Mouse (Mus musculus) kidney, postnatal 36 days (tissue): ENCODE measurements around the gene Fn3k.
A peak's percentile ranks its signal among the peaks of the same experiment; 100 is the strongest.

Source experiments
- DNase-seq, 2 experiments: peaks; one replicate each; pipeline ENCODE4 v3.0.0; 2021 to 2022; ENCODE audit warnings: mixed read lengths in 2 of 2

The Fn3k gene

DNA sequence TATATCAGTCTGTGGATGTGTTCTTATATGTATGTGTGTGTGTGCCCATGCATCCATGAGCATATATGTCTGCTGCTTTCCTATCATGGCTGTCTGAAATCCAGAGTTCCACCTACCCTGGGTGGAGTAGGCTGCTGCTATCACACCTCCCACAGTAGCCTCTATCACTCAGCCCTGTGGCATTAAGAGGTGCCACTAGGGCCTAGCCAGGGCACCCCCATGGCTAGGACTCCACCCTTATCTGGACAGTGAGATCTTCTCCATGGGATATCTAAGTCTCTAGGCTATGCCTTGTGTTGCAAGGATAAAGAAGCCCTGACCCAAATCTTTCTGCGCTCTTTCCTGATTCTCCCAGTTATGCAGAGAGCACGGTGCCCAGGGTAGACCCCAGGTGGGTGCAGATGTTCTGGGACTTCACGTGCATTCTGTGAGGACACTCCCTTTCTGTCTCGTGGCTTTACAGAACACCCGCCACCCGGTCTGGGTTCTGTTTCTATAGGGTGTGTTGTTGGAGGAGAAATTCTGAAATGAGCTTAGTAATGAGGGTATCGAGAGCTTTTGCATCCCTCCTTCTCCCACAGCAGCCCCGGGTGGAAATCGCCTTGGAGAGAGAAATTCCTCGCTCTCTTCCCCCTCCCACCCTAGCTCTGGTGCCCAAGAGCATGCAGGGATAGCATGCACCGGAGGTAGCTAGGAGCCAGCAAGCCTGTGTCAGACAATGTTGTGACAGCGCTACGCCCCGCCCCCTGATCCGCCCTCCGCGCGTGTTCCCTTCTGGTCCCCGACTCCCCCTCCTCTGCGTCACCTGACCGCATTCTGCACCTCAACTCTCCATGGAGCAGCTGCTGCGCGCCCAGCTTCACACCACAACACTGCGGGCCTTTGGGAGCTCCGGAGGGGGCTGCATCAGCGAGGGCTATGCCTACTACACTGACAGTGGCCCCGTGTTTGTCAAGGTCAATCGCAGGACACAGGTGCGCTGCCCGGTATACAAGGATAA, at the start of gene Fn3k:
Fn3k (plus strand) TSS at position 758 of the 1,000 bp plus-strand sequence.
- DNase-seq: peak; percentile 97 to 98

DNA sequence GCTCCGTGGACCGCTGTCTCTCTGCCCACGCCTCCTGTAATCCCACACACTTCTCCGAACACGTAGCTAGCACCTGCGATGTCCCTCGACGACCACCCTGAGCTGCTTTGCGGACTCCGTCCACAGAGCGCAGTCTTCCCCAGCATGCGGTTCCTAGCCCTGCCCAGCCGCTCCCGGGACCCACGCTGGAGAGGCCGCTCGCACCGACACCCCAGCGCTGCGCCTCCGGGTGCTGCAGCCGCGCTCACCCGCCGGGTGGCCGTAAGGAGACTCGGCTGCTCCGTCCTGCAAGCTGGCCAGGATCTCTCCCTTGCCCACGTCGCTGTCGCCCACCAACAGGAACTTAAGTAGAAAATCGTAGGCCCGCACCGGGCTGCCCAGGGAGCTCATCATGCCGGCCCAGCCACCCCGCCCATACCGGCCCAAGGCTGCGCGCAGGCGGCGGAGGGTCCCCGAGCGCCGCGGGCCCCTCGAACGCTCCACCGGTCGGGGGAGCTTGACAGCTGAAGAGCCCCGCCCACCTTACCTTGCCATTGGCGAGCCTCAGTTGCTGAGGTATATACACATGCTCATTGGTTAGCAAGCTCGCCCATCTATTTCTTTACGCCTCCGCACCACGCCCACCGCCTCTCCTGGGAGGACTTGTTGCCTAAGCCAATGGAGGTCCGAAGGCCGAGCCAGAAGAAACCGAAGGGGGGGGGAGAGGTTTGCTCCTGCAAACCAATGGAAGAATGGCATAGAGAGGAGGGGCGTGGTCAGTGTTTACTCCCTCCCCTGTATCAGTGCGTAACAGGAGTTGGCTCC, 46.8 kb upstream of the Fn3k start, which contains the start of gene Rab40b:
Rab40b (minus strand) TSS at position 502 of the 804 bp plus-strand sequence.
- peak; percentile 94 to 97 for DNase-seq

DNA sequence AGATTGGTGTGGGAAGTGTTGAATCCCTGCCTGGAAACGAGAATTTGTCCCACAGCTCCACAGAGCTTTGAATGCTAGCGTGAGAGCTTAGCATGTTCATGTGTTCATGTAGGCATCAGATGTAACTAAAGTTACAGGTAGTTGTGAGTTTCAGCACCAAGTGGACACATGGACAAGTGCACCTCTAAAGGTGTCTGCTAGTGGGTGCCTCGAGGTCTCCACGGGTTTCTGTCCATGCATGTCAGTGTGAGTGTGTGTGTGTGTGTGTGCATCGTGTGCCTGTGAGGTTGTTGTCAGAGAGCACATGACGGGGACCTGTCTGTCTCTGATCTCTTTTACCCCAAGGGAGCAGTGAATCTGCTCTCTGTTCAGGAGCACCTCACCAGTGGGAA, 46.2 kb upstream of the Fn3k start:
- no peak for DNase-seq

DNA sequence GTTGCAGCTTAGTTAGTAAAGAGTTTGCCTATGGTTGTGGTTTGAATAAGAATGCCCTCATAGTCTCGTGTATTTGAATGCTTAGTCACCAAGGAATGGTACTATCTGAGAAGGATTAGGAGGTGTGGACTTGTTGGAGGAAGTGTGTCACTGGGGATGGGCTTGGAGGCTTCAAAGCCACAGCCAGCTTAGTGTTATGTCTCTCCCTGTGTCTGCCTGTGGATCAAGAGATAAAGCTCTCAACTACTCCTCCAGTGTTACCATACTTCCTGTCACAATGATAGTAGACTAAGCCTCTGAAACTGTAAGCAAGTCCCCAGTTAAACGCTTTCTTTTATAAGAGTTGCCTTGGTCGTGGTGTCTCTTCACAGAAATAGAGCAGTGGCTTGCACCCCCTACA, 43.9 kb upstream of the Fn3k start:
- DNase-seq: no peak

DNA sequence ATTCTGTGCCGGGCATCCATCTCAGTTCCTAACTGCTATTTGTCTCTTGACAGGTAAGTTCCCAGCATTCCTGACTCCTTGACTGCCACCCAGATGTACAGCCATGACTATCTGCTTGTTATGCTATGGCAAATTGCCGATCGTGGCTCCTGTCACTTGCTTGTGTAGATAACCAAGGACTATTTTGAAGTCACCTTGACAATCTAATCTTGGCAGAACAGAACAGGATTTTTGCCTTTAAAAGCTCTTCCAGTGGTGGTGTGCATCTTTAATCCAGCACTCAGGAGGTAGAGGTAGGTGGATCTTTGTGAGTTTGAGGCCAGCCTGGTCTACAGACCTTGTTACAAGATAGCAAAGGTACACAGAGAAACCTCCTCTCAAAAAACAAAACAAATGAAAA, 42.3 kb upstream of the Fn3k start:
- no peak for DNase-seq

DNA sequence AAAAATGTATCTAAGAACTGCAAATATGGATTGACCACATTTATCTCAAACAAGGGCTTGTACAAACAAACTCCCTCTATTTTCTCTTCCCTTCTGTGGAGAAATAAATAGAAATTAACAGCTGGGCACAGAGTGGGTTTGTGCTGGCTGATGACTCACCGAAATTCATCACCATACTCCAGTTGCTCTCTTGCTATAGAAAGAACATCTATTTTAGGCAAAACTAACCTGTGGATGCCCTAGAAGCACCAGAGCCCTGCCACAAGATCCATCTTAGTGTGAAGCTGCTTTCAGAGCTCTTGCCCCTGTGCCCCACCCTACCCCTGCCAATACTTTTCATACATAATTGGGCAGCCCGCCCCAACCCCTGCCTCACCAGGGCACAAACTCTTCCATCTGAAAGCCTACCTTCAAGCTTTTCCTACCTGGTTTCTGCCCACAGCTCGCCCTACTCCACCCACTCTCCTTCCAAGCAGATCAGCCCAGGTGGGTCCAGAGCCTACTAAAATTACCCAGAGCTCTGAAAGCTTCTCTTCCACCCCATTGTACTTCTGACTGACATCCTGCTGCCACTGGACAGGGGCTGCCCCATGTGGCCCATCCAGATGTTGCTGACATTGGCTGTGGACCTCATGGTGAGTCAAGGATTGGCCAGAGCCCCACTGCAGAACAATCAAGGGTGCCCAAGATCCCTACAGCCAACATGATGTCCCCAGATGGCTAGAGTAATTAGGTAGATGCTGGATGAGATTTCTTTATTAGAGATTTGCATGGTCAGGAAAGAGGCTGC, 27.2 kb upstream of the Fn3k start:
- DNase-seq: no peak

DNA sequence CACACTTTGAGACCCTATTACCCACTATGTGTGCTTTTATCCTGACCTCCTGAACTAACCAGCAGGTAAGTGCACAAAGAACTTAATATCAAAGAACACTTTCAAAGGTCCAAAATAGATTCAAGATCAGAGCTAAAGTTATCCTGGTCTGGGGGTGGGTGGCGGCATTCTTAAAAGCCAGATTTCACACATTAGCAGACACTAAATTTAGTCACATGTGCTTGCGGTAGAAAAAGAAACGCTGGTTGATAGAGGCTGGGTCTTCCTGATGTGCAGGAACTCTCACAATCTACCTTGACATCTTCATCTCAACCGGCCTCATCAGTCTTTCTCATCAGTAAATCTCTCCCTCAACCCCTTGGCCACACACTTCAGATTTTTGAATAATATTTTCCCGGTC, 20.0 kb upstream of the Fn3k start:
- DNase-seq: no peak

DNA sequence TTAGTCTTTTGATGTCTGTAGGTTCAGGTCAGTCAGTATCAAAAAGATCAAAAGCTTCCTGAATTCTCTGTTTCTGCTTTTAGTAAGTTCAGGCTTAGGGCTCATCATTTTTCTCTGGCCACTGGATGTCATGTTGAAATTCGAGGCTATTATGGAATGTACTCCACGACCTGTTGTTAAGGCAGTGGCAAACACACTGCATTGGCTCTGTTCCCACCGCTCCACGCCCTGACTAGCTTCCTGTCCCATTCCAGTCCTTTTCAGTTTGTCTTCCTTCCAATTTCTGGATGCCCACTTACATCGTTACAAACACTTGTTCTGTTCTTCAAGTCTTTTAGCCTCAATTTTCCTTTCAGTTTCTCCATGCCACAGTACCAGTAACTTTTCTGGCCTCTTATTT, 19.4 kb upstream of the Fn3k start:
- DNase-seq: peak in 1 of 2 experiments; percentile 18

DNA sequence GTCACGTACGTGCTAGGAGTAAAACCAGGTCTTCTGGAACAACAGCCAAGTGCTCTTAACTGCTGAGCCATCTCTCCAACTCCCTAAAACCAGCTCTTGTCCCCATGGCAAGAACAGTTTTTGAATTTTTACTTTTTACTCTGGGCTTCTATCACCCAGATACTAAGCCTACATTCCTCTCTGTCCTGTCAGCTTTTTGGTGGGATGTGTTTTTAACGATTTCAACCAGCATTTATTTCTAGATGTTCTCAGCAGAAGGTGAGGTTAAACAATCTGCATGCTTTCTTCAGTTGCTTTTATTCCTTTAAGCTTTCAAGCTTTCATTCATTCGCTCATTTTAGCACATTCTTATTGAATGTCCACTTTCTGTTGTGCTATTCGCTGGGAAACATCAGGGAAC, 16.7 kb upstream of the Fn3k start:
- DNase-seq: no peak

DNA sequence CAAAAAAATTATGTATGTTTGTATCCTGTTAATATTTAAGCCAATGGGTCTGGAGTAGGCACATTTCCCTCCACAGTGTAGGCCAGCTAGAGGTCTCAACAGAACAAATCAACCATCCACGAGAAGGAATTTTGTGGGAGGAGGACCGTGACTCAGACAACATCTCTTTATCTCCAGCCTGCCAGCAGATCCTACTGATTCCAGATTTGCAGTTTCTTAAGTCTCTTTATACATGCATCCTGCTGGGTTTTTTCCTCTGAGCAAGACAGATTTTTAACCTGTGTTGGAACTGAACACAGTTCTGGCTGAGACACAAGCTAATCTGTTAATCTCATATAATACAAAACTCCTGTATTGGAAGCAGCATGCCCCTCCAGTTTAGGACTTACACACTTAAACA, 15.8 kb upstream of the Fn3k start:
- DNase-seq: no peak

DNA sequence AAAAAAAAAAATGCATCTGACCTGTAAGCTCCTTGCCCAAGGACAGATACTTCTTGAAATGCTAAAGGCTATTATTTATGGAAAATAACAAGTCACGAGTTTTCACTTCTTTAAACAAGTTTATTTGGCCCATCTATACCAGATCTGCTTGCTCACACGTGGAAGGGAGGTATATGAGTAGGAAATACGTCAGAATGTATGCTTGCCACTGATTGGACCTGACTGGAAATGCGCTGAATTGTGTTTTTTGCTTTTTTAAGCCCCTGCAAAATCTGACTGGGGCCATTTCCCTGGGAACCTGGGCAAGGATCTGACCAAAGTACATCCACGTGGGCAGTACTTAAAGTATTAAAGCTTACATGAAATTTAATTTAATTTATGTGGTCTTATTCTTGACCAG, 14.3 kb upstream of the Fn3k start:
- DNase-seq: no peak

DNA sequence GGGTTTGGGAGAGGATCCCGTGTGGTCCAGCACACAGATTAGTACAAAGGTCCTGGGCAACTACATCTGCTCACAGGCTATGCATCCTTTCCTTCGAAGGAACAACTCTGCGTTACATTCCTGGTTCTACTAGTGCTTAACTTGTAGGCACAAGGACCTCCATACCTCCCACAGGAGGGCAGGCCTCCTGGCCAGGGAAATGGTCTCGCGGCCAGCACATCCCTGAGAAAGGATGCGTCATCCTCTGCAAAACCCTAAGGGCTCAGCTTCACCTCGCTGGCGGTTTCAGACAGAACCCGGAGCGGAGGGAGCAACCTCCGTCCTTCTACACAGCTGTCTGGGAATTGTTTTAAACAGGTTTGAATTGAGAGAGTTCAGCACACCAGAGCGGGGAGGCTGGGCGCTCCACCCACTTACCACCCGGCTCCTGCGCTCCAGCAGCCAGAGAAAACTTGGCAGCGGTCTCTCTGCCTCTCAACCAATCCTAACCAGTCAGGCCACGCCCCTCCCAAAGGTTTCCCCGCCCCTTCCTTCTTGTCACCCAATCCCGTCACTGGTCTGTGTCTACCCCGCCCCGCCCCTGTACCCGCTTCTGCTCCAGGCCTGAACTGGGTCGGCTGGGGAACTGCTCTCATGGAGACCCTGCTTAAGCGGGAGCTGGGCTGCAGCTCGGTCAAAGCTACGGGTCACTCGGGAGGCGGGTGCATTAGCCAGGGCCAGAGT, 13.7 kb upstream of the Fn3k start, which contains the start of gene Fn3krp:
Fn3krp (plus strand) TSS at position 572 of the 723 bp plus-strand sequence.
- DNase-seq: peak; percentile 100

DNA sequence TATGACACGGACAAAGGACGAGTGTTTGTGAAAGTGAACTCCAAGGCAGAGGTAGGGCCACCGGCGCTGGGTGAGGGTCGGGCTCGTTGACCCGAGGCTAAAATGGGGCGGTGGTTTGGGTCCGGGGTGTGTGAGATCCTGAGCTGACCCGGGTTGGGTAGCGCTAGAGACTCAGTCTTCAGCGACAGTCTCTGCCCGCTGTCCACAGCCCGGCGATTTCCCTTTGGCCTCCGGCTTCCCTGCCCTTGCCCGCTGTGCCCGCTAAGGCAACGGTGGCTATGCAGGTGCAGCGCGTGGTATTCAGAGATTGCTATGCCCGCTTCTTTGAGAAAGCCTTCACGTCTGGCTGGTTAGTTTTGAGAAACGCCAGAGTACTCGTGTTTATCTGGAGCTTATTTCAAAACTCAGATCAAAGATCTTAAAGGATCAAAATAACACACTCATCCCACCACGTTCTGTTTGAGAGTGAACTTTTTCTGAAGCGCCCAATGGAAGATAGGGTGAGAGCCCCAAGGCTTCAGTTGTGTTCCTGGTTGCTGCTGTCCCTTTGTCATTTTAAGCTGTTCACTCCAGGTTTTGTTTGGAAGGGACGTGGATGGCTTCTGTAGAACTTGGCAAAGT, 13.1 kb upstream of the Fn3k start:
- peak in 1 of 2 experiments; percentile 64 for DNase-seq

DNA sequence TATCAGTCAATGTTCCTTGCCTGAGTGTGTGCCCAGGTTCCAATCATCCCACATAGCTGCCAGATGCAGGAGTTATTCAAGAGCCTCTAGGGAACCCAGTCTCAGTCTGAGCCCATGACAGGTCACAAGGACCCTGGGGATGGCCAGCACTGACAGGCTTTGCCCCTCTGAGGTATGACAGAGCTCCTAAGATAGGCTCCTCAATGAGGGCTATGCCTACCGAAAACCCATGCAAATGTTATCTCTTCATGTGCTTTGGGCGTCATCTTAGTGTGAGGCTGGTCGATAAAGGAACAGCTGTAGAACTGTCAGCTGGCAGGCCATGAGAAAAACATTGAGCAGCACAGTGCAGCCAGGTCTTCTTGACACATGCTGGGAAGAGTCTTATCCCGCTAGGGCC, 1.3 kb upstream of the Fn3k start:
- no peak for DNase-seq

DNA sequence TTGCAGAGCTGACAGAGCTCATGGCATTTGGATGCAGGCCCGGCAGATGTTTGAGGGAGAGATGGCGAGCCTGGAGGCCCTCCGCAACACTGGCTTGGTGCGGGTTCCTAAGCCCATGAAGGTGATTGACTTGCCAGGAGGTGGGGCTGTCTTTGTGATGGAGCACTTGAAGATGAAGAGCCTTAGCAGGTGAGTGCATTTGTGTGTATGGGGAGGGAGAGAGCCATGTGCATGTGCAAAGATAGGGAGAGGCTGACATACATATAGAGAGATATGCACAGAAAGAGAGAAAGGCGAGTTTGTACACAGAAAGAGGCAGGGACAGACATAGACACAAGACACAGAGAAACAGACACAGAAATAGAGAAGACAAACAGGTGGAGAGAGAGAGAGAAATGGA, 2.5 kb downstream of the Fn3k start:
- no peak for DNase-seq

DNA sequence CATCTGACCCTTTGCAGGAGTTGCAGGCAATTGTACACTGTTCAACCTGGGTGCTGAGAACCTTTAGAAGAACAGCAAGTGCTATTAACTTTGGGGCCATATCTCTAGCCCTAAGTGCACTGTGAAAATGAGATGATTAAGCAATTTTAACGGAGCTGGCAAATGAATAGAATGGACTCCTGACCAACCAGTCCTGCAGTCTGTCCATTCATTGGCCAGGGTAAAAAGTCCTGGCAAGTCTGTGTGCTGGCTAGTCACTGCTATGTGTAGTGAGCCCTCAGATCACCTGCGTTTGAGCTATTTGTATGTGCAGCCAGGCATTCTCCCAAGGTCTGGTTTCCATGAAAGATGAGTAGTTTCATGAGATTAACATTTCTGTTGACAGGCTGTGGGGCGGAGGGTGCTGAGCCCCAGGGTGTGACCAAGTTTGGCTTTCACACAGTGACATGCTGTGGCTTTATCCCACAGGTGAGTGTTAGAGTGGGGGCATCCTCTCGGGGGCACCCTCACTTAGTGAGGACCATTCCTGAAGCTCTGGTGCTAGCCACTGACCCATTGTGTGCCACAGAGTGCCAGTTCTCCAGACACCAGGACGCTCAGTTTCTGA, 5.1 kb downstream of the Fn3k start:
- DNase-seq: peak; percentile 52 to 77

DNA sequence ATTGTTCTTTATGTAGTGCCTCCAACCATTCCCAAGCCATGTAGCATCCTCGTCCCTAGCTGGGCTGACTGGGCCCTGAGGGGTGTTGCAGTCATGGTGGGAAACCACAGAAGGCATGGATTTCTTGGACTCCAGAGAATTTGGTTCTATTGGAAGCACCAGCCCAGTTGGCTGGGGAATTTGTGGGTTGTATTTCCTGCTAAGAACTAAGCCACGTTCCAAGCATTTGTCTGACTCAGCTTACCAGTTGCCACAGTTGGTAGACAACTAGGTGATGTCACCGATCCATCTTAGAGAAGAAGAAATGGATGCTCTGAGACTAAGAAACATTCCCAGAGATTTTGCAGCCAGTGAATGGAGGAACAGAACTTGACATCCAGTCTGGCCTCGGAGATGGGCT, 6.9 kb downstream of the Fn3k start:
- DNase-seq: no peak

DNA sequence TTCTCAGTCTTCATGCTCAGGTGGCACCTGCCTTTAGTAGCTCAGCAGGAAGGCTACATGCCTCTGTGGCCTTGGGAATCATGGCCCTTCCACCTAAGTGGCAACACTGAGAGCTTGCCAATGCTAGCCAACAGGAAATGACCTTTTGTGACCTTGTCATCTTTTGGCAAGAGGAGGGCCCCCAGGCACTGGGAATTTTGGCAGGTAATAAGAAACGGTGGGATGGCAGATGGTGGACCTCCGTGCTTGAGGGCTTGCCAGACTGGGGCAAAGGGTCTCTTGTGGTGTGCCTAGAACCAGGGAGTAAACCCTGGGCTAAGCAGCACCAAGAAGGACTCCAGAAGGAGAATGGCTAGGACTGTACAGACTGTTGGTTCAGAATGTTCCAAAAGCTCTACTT, 7.4 kb downstream of the Fn3k start:
- no peak for DNase-seq

DNA sequence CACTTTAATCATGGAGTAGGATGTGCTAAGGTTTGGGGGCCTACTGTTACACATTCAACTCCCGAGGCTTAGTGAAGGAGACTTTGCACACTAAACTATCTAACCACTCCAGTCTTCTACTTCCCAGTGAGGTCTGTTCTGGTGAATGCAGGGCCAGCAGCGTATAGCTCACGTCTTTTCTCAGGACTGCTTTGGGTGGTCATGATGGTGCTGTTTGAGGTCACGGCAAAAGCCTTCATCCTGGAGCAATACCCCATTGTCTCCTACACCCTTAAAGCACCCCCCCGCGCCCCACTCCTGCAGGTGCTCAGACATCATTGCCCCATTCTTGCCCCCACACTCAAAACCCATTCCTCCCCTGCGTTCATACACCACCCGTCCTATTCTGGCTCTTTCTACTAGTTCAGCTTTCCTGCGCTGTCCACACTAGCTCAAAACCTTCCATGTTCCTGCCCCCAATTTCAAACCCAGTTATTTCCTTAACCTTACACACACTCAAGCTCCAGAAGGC, 16.6 kb downstream of the Fn3k start:
- DNase-seq: peak in 1 of 2 experiments; percentile 18

DNA sequence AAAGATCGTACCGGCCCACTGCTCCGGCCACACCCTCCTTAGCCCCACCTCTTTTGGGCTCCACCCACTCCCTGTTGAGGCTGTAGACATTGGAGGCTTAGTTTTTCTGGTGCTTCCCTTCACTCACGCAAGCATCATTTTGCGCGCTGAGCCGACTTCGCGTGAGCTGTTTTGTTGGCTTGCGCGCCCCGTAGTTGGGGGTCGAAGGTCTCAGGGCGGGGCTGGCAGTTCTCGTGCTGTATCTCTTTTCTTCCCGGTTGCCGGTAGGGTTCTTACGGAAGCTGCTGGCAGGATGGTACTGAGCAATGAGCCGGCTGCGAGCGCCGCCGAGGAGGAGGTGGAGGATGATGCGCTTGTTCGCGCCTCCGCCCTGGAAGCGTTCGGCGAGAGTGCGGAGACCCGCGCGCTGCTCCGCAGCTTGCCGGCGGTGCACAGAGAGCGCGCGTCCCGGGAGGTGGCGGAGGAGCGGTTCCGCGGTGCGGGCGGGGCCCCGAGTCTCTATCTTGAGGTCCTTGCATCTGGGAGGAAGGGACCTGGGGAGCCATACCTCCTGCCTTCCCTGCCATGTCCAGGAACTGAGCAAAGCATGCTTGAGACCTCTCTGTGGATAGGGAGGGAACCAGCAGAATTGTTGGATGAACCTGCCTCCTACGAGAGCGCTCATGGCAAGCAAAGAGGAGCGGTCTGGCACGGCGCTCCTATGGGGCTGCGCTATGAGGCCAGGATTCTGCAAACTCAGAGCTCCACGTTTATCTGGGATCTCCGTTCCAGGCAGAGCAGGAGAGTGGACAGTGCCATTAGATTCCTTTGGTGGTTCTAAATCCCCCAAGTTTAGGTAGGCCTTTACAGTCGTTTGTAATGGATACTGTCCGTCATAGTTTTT, 17.3 kb downstream of the Fn3k start, which contains the start of gene Tbcd:
Tbcd (plus strand) TSS at position 197 of the 883 bp plus-strand sequence.
- peak; percentile 93 to 96 for DNase-seq
